Mouse (Mus musculus) kidney, adult 2 months (tissue): Measurements from ENCODE around the gene Cep128. TPM values are rescaled to one million over a fixed set of nuclear protein-coding genes. Genes with fewer than 3 reads are reported as not detected.

ENCODE experiments used
- DNase-seq: peaks from one replicate; pipeline ENCODE4 v3.0.0; 2021
- H3K27ac ChIP-seq: fragments of 200-500 bp; 2 replicates; pipeline ENCODE4 v1.5.1; 2012; ENCODE audit warnings: low read depth, low read length, control low read depth, inconsistent platforms; ENCODE audit not compliant: insufficient read depth
- H3K27me3 ChIP-seq: fragments of 200-500 bp; replicated peaks from 2 replicates; pipeline ENCODE4 v1.6.1; 2012; ENCODE audit warnings: mild to moderate bottlenecking, moderate library complexity, low read length, inconsistent platforms; ENCODE audit not compliant: control insufficient read depth, insufficient read depth
- H3K36me3 ChIP-seq: fragments of 200-500 bp; 2 replicates; pipeline ENCODE4 v1.6.1; 2012; ENCODE audit warnings: mild to moderate bottlenecking, moderate library complexity, low read length, inconsistent platforms; ENCODE audit not compliant: control insufficient read depth, insufficient read depth
- H3K4me1 ChIP-seq: fragments of 200-500 bp; 2 replicates; pipeline ENCODE4 v1.6.1; 2011; ENCODE audit warnings: low read length; ENCODE audit not compliant: control insufficient read depth, insufficient read depth
- H3K4me3 ChIP-seq: fragments of 200-500 bp; 2 replicates; pipeline ENCODE4 v1.5.1; 2011; ENCODE audit warnings: mild to moderate bottlenecking, low read depth, low read length, control low read depth; ENCODE audit not compliant: insufficient read depth
- CTCF ChIP-seq: fragments of 200-500 bp; conservative IDR thresholded peaks from 2 replicates; pipeline ENCODE4 v1.5.1; 2011; ENCODE audit warnings: low read depth, mild to moderate bottlenecking, control low read depth, low read length, moderate library complexity, mixed read lengths; ENCODE audit not compliant: insufficient read depth, insufficient read length
- POLR2A ChIP-seq: fragments of 200-500 bp; IDR thresholded peaks from one replicate; pipeline ENCODE4 v1.6.1; 2011; ENCODE audit warnings: low read depth, low read length, control low read depth
- WGBS: fragments of 180-500 bp; shearing (Covaris S2); methylation state at CpG from one replicate; pipeline ENCODE4 v1.1.7; 2018; 5-methylcytosine and 5-hydroxymethylcytosine counted together
- polyA plus RNA-seq: library from polyadenylated mRNA; depleted of rRNA; stranded (reverse); fragments of >200 nt; gene quantifications from 2 replicates; pipeline ENCODE4 v1.2.3, GENCODE M21; 2012; rRNA removed

Gene Cep128
- polyA plus RNA-seq, result 1.6 and 2.4 TPM in 2 replicates

DNA sequence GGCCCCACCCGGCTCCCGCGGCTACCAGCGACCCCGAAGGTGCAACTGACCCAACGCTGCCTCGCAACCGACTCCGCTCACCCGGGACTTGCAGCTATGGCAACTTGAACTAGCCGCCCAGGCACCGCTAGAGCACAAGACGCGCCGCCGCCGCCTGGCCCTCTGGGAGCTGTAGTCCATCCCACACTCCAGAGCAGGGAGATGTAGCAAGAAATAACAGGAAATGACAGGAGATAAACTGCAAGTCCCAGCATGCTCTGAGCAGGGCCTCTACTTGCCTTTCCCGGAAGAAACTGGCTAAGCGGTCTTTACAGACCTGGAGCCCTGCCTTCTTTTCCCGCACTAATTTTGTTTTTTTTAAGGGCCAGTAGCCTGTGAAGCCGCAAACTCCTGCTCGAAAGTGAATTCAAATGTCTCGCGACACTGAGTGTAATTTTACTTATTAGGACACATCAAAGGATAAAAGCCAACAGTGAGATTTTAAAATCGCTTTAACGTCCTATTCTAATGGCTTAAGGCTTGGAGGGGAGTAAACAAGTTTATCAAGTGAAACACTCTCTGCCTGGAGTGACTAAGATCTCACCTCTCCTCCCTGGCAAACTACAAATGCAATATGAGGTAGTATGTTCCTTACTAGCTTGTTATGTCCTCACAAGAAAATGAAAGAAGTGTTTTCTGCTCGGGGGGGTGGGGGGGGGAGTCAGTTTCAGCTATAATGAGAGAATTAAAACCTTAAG, at the start of gene Cep128, which contains the start of gene Tshr:
Cep128 (minus strand) TSS at position 129 of the 737 bp plus-strand sequence.
Tshr (plus strand) TSS at position 283 of the 737 bp plus-strand sequence.
- H3K36me3 ChIP-seq, result no peaks in the 10 kb centered on the region
- no peaks in the 10 kb centered on the region for H3K27me3 ChIP-seq
- H3K4me3 ChIP-seq, result peak within 1 kb of the TSS; percentile 75
- no peak within 1 kb of the TSS for H3K27ac ChIP-seq
- DNase-seq, result peak; percentile 97
- no peak for TF ChIP-seq POLR2A
- no peak for TF ChIP-seq CTCF
- 1% methylated on average over 27 of the region's 27 CpGs for WGBS
- H3K4me1 ChIP-seq, result no peaks in the 10 kb centered on the region

DNA sequence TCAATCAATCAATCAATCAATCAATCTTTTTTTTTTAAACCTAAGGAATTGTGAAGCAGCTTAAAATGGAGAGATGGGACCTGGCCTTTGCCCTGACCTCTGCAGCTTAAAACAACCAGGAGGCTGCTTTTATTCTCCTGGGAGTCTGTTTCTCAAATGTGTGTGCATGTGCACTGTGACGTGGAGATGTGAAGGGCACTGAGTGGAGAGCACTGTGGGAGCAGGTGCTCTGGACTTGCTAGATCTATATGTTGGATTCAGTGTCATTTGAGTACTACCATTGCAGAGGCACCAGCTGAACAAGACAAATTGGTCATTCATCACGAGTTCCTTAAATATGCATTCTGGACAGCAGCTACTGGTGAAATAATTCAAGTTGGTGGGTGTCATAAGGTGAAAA, 42.9 kb upstream of the Cep128 start:
- Histone ChIP-seq H3K36me3 (no peaks in the 10 kb centered on the region), H3K4me1 (no peaks in the 10 kb centered on the region), H3K27me3 (no peaks in the 10 kb centered on the region), H3K4me3 (no peak overlapping the region), H3K27ac (no peak overlapping the region)
- 59% methylated on average over 2 of the region's 2 CpGs for WGBS
- DNase-seq, result no peak
- TF ChIP-seq CTCF (no peak), POLR2A (no peak)

- DNase-seq, result no peak
- TF ChIP-seq POLR2A, result no peak
- no peak for TF ChIP-seq CTCF
- Histone ChIP-seq H3K4me3 (no peak overlapping the region), H3K36me3 (no peaks in the 10 kb centered on the region), H3K4me1 (no peaks in the 10 kb centered on the region), H3K27me3 (no peaks in the 10 kb centered on the region), H3K27ac (no peak overlapping the region)
- WGBS, result 29% methylated on average over 4 of the region's 4 CpGs
Measured at GRCm38 (mm10) chr12:91426499-91426898, 42.3 kb upstream of the Cep128 start.

DNA sequence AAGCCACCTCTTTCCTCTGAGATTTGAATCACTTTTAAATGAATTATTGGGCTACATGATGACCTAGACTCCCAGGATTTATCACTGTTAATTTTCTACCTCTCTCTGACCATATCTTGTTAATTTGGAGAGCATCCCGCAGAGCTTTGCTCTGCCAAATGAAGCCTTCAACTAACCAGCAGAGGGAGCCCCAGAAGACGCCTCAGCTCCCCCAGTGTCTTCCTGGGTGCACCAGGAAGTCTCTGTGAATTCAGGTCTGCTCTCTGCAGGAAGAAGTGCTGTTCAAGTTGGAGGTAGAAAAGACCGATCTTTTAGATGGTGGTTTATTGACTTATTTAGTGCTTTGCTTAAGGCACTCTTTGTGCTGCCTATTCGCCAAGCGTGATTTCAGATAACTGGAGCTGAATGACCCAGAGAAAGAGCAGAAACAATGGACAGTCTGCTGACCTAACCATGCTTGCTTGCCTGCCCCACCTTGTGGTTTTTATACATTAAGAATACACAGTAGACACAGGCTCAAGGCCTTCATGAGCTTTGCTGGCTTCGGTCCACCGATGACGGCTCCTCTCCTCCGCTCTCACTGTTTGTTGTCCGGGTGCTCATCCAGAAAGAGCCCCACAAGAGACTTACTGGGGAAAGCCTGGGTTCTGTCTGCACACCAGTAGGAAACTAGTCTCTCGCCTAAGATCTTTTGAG, 39.1 kb upstream of the Cep128 start:
- no peak overlapping the region for H3K4me3 ChIP-seq
- H3K4me1 ChIP-seq, result no peaks in the 10 kb centered on the region
- H3K27ac ChIP-seq, result no peak overlapping the region
- no peaks in the 10 kb centered on the region for H3K27me3 ChIP-seq
- 41% methylated on average over 11 of the region's 11 CpGs for WGBS
- H3K36me3 ChIP-seq, result no peaks in the 10 kb centered on the region
- TF ChIP-seq CTCF (peak; percentile 63), POLR2A (no peak)
- peak; percentile 45 for DNase-seq

DNA sequence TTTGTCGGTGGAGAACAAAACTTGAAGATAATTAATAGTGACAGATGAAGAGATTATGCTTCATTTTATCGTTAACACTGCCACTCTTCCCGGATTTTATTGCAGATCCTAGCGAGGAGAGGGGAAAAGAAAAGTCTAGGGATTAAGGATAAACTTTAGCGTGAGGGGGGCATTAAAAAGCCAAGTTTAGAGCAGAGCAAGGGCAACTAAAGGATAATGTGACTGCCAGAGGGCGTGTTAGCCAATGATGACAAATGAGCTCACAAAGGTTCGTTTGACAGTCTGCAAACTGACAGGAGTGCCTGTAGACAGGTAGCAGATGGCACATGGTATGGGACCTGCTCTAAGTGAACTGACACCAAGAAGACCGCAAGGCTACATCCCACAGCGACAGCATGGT, 37.1 kb upstream of the Cep128 start:
- 39% methylated on average over 9 of the region's 9 CpGs for WGBS
- no peaks in the 10 kb centered on the region for H3K27me3 ChIP-seq
- TF ChIP-seq CTCF (no peak), POLR2A (no peak)

DNA sequence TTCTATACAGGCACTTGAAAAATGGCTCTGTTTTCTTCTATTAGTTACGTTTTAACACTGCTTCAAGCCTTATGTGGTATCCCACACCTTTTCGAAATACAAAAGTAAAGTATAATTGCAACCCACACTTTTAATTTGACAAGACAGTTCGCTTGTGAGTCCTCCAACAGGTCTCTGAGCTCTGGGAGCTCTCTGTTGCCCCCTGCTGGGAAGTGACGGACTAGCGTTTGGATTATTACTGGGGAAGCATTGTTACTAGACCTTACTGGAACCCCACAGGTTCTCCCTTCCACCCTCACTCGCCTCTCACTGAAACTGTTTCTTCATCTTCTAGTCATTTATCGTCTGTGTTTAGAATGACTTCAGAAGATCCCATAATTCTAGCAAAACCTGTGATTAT, 34.6 kb upstream of the Cep128 start:
- TF ChIP-seq POLR2A (no peak), CTCF (peak; percentile 68)
- H3K27me3 ChIP-seq, result no peaks in the 10 kb centered on the region
- H3K4me1 ChIP-seq, result no peaks in the 10 kb centered on the region
- no peak overlapping the region for H3K4me3 ChIP-seq
- H3K27ac ChIP-seq, result no peak overlapping the region
- peak; percentile 69 for DNase-seq
- no peaks in the 10 kb centered on the region for H3K36me3 ChIP-seq
- WGBS, result 45% methylated on average over 7 of the region's 7 CpGs

More for the DNA sequence above, 37.1 kb upstream of the Cep128 start:
- no peak overlapping the region for H3K27ac ChIP-seq
- DNase-seq, result no peak
- H3K4me3 ChIP-seq, result no peak overlapping the region
- H3K4me1 ChIP-seq, result no peaks in the 10 kb centered on the region
- H3K36me3 ChIP-seq, result no peaks in the 10 kb centered on the region

- no peaks in the 10 kb centered on the region for H3K4me1 ChIP-seq
- no peaks in the 10 kb centered on the region for H3K27me3 ChIP-seq
- TF ChIP-seq POLR2A (no peak), CTCF (no peak)
- H3K4me3 ChIP-seq, result no peak overlapping the region
- peak; percentile 34 for DNase-seq
- WGBS, result 66% methylated on average over 7 of the region's 7 CpGs
- H3K36me3 ChIP-seq, result no peaks in the 10 kb centered on the region
- no peak overlapping the region for H3K27ac ChIP-seq
Measured at GRCm38 (mm10) chr12:91416828-91417227, 32.6 kb upstream of the Cep128 start.
